Mouse (Mus musculus) midbrain, postnatal 0 days (tissue): Measurements from ENCODE around the gene Traf3ip2. TPM values are rescaled to one million over a fixed set of nuclear protein-coding genes. Genes with fewer than 3 reads are reported as not detected.

Source experiments
- ATAC-seq: fragments of 200-750 bp; cut with Nextera tagmentation; 2 replicates; pipeline ENCODE4 v1.8.0; 2017; ENCODE audit warnings: moderate number of reproducible peaks, mild to moderate bottlenecking, moderate TSS enrichment, moderate library complexity; ENCODE audit not compliant: low FRiP score
- DNase-seq: peaks from one replicate; pipeline ENCODE4 v3.0.0-alpha.2; 2015; ENCODE audit warnings: low spot score
- H3K27ac ChIP-seq: fragments of 300-500 bp; sonication (generic); 2 replicates; pipeline ENCODE4 v1.5.1; 2014; ENCODE audit warnings: low read depth, mild to moderate bottlenecking, low read length, mixed read lengths
- H3K27me3 ChIP-seq: fragments of 300-500 bp; sonication (generic); 2 replicates; pipeline ENCODE4 v1.6.1; 2014; ENCODE audit warnings: low read length, control low read depth, mixed read lengths; ENCODE audit not compliant: insufficient read depth
- H3K36me3 ChIP-seq: fragments of 300-500 bp; sonication (generic); 2 replicates; pipeline ENCODE4 v1.6.1; 2014; ENCODE audit warnings: low read length, control low read depth, mixed read lengths; ENCODE audit not compliant: insufficient read depth
- H3K4me1 ChIP-seq: fragments of 300-500 bp; sonication (generic); 2 replicates; pipeline ENCODE4 v1.6.1; 2014; ENCODE audit warnings: mild to moderate bottlenecking, control low read depth, antibody characterized with exemption, low read length, mixed read lengths; ENCODE audit not compliant: insufficient read depth
- H3K4me2 ChIP-seq: fragments of 300-500 bp; sonication (generic); 2 replicates; pipeline ENCODE4 v1.6.1; 2014; ENCODE audit warnings: low read depth, mild to moderate bottlenecking, low read length, mixed read lengths; ENCODE audit not compliant: poor library complexity, severe bottlenecking
- H3K4me3 ChIP-seq: fragments of 300-500 bp; sonication (generic); 2 replicates; pipeline ENCODE4 v1.5.1; 2014; ENCODE audit warnings: low read depth, mild to moderate bottlenecking, low read length, moderate library complexity
- H3K9ac ChIP-seq: fragments of 300-500 bp; sonication (generic); replicated peaks from 2 replicates; pipeline ENCODE4 v1.6.1; 2014; ENCODE audit warnings: mild to moderate bottlenecking, low read length, moderate library complexity, mixed read lengths; ENCODE audit not compliant: poor library complexity, severe bottlenecking
- H3K9me3 ChIP-seq: fragments of 300-500 bp; sonication (generic); 2 replicates; pipeline ENCODE4 v1.6.1; 2016; ENCODE audit warnings: low read length, control low read depth
- CTCF ChIP-seq: IDR thresholded peaks from 2 replicates; pipeline ENCODE4 v1.5.1; 2016; ENCODE audit warnings: antibody characterized with exemption, mild to moderate bottlenecking
- WGBS: fragments of 180-500 bp; shearing (Covaris S2); extraction: QIAGEN DNeasy Blood & Tissue Kit; methylation state at CpG from one replicate; pipeline ENCODE4 v1.1.7; 2014; 5-methylcytosine and 5-hydroxymethylcytosine counted together
- polyA plus RNA-seq: library from polyadenylated mRNA; unstranded; fragments of >200 nt; fragmentation: Nextera tagmentation; extraction: Ambion mirVana; gene quantifications from 2 replicates; pipeline ENCODE4 v1.2.1, GENCODE M21; 2015
- total RNA-seq: library from RNA; depleted of rRNA; stranded (reverse); fragments of >200 nt; gene quantifications from 2 replicates; pipeline ENCODE4 v1.2.3, GENCODE M21; 2014; rRNA removed

Gene Traf3ip2
- total and polyA plus RNA-seq, 2 experiments from 2014 or later: 1.9 to 6.1 TPM

GRCm38 (mm10) chr10:39692152-39692551 lies 79.4 kb downstream of the Traf3ip2 start:
- Histone ChIP-seq H3K9me3 (no peaks in the 10 kb centered on the region), H3K27ac (no peak overlapping the region), H3K36me3 (no peaks in the 10 kb centered on the region), H3K27me3 (no peaks in the 10 kb centered on the region), H3K4me2 (no peak overlapping the region), H3K4me3 (no peak overlapping the region), H3K4me1 (no peaks in the 10 kb centered on the region), H3K9ac (no peak overlapping the region)
- ATAC-seq (no peak), DNase-seq (no peak)
- no peak for TF ChIP-seq CTCF
- WGBS: 73% methylated on average over 2 of the region's 2 CpGs

Other genes with a start within 250 kb of the Traf3ip2 start
- 121 and 133 TPM in 2 replicates for gene Fyn, start 244.1 kb upstream of the Traf3ip2 start, total RNA-seq
- gene Fyn, start 244.1 kb upstream of the Traf3ip2 start, polyA plus RNA-seq: 75.6 and 82.9 TPM in 2 replicates
- gene Rev3l, start 119.2 kb downstream of the Traf3ip2 start, total RNA-seq: 151 and 175 TPM in 2 replicates
- gene Rev3l, start 119.2 kb downstream of the Traf3ip2 start, polyA plus RNA-seq: 30.3 and 34.9 TPM in 2 replicates